Mouse (Mus musculus): ENCODE measurements around the gene Gpx3. TPM values are rescaled to one million over a fixed set of nuclear protein-coding genes. Genes with fewer than 3 reads are reported as not detected.

The Gpx3 gene
- total and polyA plus RNA-seq, 2 experiments from 2014 or later = 28.5 to 78.0 TPM

DNA sequence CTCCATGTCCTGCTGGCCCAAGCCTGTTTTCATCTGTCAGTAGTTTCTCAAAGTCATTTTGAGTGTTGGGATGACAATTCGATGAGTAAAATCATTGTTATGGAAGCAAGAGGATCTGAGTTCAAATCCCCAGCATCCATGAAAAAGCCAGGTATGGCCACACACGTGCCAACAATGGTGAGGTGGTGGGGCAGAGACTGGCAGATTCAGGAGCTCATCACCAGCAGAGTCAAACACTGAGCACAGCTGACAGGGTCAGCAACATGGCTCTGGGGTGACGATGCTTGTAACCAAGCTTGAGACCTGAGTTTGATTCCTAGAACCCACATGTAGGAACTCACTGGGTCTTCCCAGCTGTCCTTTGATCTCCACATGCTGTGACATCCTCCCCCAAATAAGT is 2.8 kb downstream of the Gpx3 start:
- TF ChIP-seq CTCF (IDR thresholded peaks at IDR 0.05; ENCODE audit: low read depth) = no peak
- H3K27ac ChIP-seq = no peak overlapping the region
- peaks cover 5% of the 10 kb centered on the region for H3K4me1 ChIP-seq (ENCODE audit: insufficient read depth, low read length)
- ATAC-seq (no peak), DNase-seq (ENCODE audit: low spot score) (no peak)
- H3K4me3 ChIP-seq (ENCODE audit: low read length) = no peak overlapping the region
- 64% methylated on average over 3 of the region's 3 CpGs for WGBS
- no peaks in the 10 kb centered on the region for H3K36me3 ChIP-seq (ENCODE audit: insufficient read depth, low read length)
- H3K27me3 ChIP-seq (ENCODE audit: insufficient read depth, low read length) = no peaks in the 10 kb centered on the region
- no peak overlapping the region for H3K9ac ChIP-seq (replicated peaks; ENCODE audit: low read length)
- H3K4me2 ChIP-seq (ENCODE audit: low read depth, low read length) = no peak overlapping the region
- H3K9me3 ChIP-seq (ENCODE audit: low read length) = no peaks in the 10 kb centered on the region

GRCm38 (mm10) chr11:54905931-54906330 is 3.7 kb downstream of the Gpx3 start:
- H3K4me3 ChIP-seq (ENCODE audit: low read length) = no peak overlapping the region
- no peak overlapping the region for H3K4me2 ChIP-seq (ENCODE audit: low read depth, low read length)
- H3K9me3 ChIP-seq (ENCODE audit: low read length) = no peaks in the 10 kb centered on the region
- 0 out of 2 replicates have a peak, but pooled peaks cover 6% of the 10 kb centered on the region for H3K36me3 ChIP-seq (ENCODE audit: insufficient read depth, low read length)
- no peak for DNase-seq (ENCODE audit: low spot score)
- no peak overlapping the region for H3K27ac ChIP-seq
- no peak overlapping the region for H3K9ac ChIP-seq (replicated peaks; ENCODE audit: low read length)
- no peak for ATAC-seq
- H3K4me1 ChIP-seq (ENCODE audit: insufficient read depth, low read length) = peaks cover 5% of the 10 kb centered on the region
- 49% methylated on average over 4 of the region's 4 CpGs for WGBS
- no peaks in the 10 kb centered on the region for H3K27me3 ChIP-seq (ENCODE audit: insufficient read depth, low read length)
- TF ChIP-seq CTCF (IDR thresholded peaks at IDR 0.05; ENCODE audit: low read depth) = no peak

DNA sequence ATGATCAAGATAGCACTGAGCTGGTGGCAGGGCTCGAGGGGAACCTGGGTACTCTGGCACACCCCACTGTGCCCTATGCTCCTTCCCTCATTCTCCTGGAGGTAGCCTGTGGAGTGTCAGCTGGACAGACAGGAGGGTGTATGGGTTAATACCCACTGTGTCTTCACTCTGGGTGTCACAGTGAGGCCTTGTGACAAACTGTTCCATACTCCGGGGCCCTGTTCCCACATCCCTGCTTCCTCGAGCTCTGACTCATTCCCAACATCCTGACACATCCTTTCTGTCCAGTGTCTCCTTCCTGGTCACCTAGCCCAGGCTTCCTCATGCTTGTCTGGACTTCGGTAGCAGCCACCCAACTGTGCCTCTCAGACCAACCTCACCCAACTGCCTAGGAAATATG is 4.2 kb downstream of the Gpx3 start:
- DNase-seq (ENCODE audit: low spot score) (no peak), ATAC-seq (no peak)
- H3K36me3 ChIP-seq (ENCODE audit: insufficient read depth, low read length) = peaks cover 6% of the 10 kb centered on the region; the same call in 1 of the 2 replicates
- H3K27me3 ChIP-seq (ENCODE audit: insufficient read depth, low read length) = no peaks in the 10 kb centered on the region
- H3K9ac ChIP-seq (replicated peaks; ENCODE audit: low read length) = no peak overlapping the region
- H3K4me2 ChIP-seq (ENCODE audit: low read depth, low read length) = no peak overlapping the region
- H3K9me3 ChIP-seq (ENCODE audit: low read length) = no peaks in the 10 kb centered on the region
- WGBS = 81% methylated on average over 4 of the region's 4 CpGs
- peaks cover 5% of the 10 kb centered on the region for H3K4me1 ChIP-seq (ENCODE audit: insufficient read depth, low read length)
- TF ChIP-seq CTCF (IDR thresholded peaks at IDR 0.05; ENCODE audit: low read depth) = no peak
- no peak overlapping the region for H3K4me3 ChIP-seq (ENCODE audit: low read length)
- no peak overlapping the region for H3K27ac ChIP-seq

DNA sequence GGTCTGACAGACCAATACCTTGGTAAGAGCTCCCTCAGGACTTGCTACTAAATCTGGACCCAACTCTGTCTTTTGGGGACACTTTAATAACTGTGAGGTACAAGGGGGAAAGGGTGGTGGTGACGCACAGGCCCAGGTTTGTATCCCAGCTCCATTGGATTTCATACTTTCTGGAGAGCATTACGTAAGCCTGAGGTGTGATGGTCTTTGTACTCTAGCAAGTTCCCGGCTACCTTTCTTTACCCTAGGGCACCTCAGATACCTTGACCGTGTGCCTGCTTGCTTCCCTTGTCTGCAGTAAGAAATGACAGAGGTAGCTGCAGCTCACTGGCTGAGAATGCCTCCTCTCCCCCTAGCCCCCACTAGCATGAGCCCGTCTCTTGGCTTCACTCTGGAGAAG is 5.0 kb downstream of the Gpx3 start:
- Histone ChIP-seq H3K27ac (no peak overlapping the region), H3K4me3 (ENCODE audit: low read length) (no peak overlapping the region), H3K36me3 (ENCODE audit: insufficient read depth, low read length) (peaks cover 6% of the 10 kb centered on the region; the same call in 1 of the 2 replicates), H3K27me3 (ENCODE audit: insufficient read depth, low read length) (no peaks in the 10 kb centered on the region), H3K4me1 (ENCODE audit: insufficient read depth, low read length) (peaks cover 5% of the 10 kb centered on the region), H3K4me2 (ENCODE audit: low read depth, low read length) (no peak overlapping the region), H3K9me3 (ENCODE audit: low read length) (no peaks in the 10 kb centered on the region), H3K9ac (replicated peaks; ENCODE audit: low read length) (no peak overlapping the region)
- DNase-seq (ENCODE audit: low spot score) (no peak), ATAC-seq (no peak)
- TF ChIP-seq CTCF (IDR thresholded peaks at IDR 0.05; ENCODE audit: low read depth) = no peak
- 93% methylated on average over 5 of the region's 5 CpGs for WGBS

GRCm38 (mm10) chr11:54909273-54909672 is 7.0 kb downstream of the Gpx3 start:
- 92% methylated on average over 11 of the region's 11 CpGs for WGBS
- DNase-seq (ENCODE audit: low spot score) (no peak), ATAC-seq (no peak)
- H3K4me3 ChIP-seq (ENCODE audit: low read length) = no peak overlapping the region
- no peak for TF ChIP-seq CTCF (IDR thresholded peaks at IDR 0.05; ENCODE audit: low read depth)
- peaks cover 6% of the 10 kb centered on the region; the same call in 1 of the 2 replicates for H3K36me3 ChIP-seq (ENCODE audit: insufficient read depth, low read length)
- H3K4me1 ChIP-seq (ENCODE audit: insufficient read depth, low read length) = no peaks in the 10 kb centered on the region
- H3K27me3 ChIP-seq (ENCODE audit: insufficient read depth, low read length) = no peaks in the 10 kb centered on the region
- no peaks in the 10 kb centered on the region for H3K9me3 ChIP-seq (ENCODE audit: low read length)
- H3K27ac ChIP-seq = no peak overlapping the region
- H3K4me2 ChIP-seq (ENCODE audit: low read depth, low read length) = no peak overlapping the region
- H3K9ac ChIP-seq (replicated peaks; ENCODE audit: low read length) = no peak overlapping the region

DNA sequence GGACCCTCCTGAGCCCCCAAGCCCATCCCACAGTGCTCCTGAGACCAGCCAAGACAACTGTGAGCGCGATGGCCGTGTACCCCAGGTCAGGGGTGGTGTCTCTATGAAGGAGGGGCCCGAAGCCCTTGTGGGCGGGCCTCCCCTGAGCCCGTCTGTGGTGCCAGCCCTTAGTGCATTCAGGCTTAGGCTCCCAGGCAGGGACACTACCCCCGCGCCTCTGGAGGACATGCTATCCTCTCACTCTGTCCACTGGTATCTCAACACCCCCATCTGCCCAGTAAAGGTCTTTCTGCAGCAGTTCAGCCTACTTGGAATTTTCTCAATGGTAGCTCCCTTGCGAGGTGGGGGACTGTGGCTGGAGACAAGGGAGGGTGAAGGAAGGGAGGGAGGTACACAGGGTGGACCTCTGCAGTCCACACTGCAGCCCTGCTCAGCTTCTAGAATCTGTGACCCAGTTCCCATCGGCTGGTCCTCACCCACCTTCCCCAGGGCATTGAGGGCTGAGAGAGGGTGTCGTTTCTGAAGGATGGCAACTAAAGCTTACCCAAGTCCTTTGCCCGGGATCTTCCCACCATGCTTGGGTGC is 7.9 kb downstream of the Gpx3 start:
- H3K36me3 ChIP-seq (ENCODE audit: insufficient read depth, low read length) = peaks cover 8% of the 10 kb centered on the region; the same call in 1 of the 2 replicates
- 87% methylated on average over 12 of the region's 12 CpGs for WGBS
- H3K9ac ChIP-seq (replicated peaks; ENCODE audit: low read length) = no peak overlapping the region
- no peak overlapping the region for H3K27ac ChIP-seq
- no peaks in the 10 kb centered on the region for H3K9me3 ChIP-seq (ENCODE audit: low read length)
- DNase-seq (ENCODE audit: low spot score) (no peak), ATAC-seq (no peak)
- no peaks in the 10 kb centered on the region for H3K27me3 ChIP-seq (ENCODE audit: insufficient read depth, low read length)
- H3K4me1 ChIP-seq (ENCODE audit: insufficient read depth, low read length) = no peaks in the 10 kb centered on the region
- H3K4me2 ChIP-seq (ENCODE audit: low read depth, low read length) = no peak overlapping the region
- H3K4me3 ChIP-seq (ENCODE audit: low read length) = no peak overlapping the region
- no peak for TF ChIP-seq CTCF (IDR thresholded peaks at IDR 0.05; ENCODE audit: low read depth)

DNA sequence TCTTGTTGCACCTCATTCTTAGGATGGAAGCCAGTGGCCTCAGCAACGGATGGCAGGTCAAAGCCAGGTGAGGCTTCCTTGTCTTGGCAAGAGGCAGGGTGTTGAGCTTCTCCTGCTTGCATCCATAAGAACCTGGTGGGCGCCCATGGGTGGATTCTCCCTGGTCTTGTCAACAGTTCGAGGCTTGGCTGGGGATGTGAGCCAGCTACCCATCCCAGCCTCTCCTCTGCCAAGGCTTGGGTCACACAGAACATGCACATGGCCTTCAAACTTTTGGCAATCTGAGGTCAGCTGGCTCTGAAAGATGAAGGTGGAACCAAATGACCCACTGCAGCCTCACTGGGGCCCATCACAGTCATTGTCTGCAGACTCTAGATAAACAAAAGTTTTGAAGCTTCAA is 8.9 kb downstream of the Gpx3 start:
- Histone ChIP-seq H3K9me3 (ENCODE audit: low read length) (no peaks in the 10 kb centered on the region), H3K4me1 (ENCODE audit: insufficient read depth, low read length) (no peaks in the 10 kb centered on the region), H3K36me3 (ENCODE audit: insufficient read depth, low read length) (peaks cover 11% of the 10 kb centered on the region; the same call in 1 of the 2 replicates), H3K27ac (no peak overlapping the region), H3K27me3 (ENCODE audit: insufficient read depth, low read length) (no peaks in the 10 kb centered on the region), H3K4me3 (ENCODE audit: low read length) (no peak overlapping the region), H3K9ac (replicated peaks; ENCODE audit: low read length) (no peak overlapping the region), H3K4me2 (ENCODE audit: low read depth, low read length) (no peak overlapping the region)
- DNase-seq (ENCODE audit: low spot score) (no peak), ATAC-seq (no peak)
- 91% methylated on average over 3 of the region's 3 CpGs for WGBS
- TF ChIP-seq CTCF (IDR thresholded peaks at IDR 0.05; ENCODE audit: low read depth) = no peak

Data from hindbrain, postnatal 0 days (tissue).